Mouse (Mus musculus): ENCODE data around the gene Epn1.
"Not testable (repeated sequence)": the region's sequence is repeated elsewhere in the genome, so short reads cannot be mapped to it uniquely, and the experiment has no call there.

The Epn1 gene

DNA sequence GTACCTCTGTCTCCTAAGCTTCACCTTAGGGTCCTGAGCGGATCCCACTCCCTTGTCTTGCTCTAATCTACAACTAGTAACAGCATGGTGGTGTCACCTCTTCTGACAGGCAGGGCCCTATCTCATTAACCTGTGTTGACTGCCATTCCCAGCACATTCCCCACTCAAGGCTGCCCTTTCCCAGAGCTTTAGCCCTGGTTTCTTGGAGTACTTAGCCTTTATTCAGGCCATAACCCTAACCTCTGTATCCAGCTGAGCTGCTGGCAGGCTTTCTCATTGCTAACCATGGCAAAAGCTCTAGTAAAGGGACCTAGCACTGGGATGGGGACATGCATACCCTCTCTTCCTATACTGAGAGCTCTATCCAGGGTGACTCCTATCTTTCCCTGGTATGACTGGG is 21.4 kb upstream of the Epn1 start:
- no peak for DNase-seq (ENCODE audit: low read depth, low spot score)

- DNase-seq (ENCODE audit: low read depth, low spot score): no peak
Measured at GRCm38 (mm10) chr7:5059421-5059820, 20.6 kb upstream of the Epn1 start.

DNA sequence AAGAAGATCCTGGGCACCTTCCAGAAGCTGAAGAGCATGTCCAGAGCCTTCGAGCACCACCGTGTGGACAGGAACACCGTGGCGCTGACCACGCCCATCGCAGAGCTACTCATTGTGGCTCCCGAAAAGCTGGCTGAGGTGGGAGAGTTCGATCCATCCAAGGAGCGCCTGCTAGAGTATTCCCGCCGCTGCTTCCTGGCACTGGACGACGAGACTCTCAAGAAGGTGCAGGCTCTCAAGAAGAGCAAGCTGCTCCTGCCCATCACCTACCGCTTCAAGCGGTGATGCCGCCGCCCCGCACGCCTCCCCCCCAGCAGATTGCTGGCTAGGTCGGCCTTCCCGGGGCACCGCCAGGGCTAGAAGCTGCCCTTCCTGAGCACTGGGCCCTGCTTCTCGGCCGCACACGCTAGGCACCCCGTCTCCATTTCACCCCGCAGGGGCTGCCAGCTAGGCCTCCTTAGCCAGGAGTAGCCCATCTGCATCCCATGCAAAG is 19.8 kb upstream of the Epn1 start:
- no peak for DNase-seq (ENCODE audit: low read depth, low spot score)

GRCm38 (mm10) chr7:5060944-5061773 is 18.9 kb upstream of the Epn1 start:
- peak; percentile 92 for DNase-seq (ENCODE audit: low read depth, low spot score)

DNA sequence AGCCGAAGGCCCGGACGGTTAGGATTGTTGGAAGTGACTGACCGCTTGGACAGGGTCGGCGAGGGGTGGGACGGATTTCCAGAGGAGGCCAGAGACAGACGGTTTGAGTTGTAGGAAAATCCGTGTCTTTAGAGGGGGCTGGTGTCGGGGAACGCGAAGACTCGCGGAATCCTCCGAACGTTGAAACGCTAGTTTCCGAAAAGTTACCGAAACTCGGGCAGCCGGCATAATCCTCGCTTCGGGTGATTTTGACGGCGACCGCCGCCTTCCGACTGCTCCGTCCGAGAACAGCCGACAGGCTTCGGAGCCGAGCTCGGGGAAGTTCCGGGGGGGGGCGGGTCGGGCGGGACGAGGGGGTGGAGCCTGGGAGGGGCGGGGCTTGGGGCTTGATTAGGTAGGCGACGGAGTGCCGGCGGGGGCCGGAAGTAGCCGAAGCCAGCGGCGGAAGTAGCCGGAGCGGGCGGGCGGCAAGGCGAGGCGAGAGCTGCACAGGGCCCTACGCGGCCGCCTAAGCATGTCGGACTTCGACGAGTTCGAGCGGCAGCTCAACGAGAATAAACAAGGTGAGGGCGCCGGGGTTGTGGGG is 18.2 kb upstream of the Epn1 start, which contains the start of gene U2af2:
TSS of gene U2af2 (plus strand) at position 370 of the 586 bp plus-strand sequence.
- DNase-seq (ENCODE audit: low read depth, low spot score): peak; percentile 76

DNA sequence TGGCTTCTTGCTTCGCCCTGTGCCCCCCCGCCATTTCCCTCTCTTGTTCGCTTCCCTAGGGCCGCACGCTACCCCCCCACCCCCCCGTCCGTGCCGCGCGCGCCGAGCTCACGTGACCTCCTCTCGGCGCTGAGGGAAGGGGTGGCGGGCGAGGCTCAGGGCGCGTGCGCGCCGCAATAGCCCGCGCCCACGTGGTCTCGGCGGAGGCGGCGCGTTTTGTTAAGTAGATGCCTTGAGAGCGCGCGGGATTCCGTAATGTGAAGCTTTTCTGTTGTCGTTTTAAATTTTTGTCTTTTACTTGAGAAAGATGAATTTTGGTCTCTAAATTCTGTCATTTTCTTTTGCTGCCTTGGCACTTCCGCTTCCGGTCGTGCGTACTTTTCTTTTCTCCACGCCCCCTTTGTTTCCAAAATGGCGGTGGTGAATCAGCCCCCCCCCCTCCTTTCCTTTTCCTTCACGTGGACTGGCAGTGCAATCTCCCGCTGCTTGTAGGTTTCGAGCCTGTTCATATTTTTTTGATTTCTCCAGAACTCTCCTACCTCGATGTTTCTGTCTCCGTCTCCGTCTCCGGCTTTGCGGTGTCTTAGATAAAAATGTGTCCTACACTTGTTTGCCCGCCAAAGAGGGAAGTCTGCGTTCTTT is 17.6 kb upstream of the Epn1 start:
- DNase-seq (ENCODE audit: low read depth, low spot score): no peak

GRCm38 (mm10) chr7:5064886-5065285 is 15.1 kb upstream of the Epn1 start:
- DNase-seq (ENCODE audit: low read depth, low spot score): no peak

GRCm38 (mm10) chr7:5073586-5073985 is 6.4 kb upstream of the Epn1 start:
- DNase-seq (ENCODE audit: low read depth, low spot score): no peak

DNA sequence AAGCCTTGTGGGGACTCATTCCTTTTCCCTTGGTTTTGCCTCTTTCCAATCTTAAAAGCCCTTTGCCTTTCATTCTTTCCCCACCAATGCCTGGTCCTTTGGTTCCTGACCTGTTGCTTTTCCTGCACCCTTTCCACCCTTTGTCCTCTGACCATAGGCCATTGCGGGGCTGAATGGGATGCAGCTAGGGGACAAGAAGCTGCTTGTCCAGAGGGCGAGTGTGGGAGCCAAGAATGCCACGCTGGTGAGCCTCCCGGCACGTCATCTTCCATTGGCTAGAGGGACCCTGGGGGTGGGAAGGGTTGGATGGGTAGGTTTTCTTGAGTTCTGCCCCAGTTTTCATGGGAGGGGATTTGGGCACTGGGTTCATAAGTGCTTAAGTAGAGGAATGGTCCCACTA is 5.1 kb upstream of the Epn1 start:
- no peak for DNase-seq (ENCODE audit: low read depth, low spot score)

- DNase-seq (ENCODE audit: low read depth, low spot score): no peak
Measured at GRCm38 (mm10) chr7:5076931-5077330, 3.1 kb upstream of the Epn1 start.

GRCm38 (mm10) chr7:5079365-5080009 is 548 bp upstream of the Epn1 start:
- DNase-seq (ENCODE audit: low read depth, low spot score): not testable (repeated sequence)

- no peak for DNase-seq (ENCODE audit: low read depth, low spot score)
Measured at GRCm38 (mm10) chr7:5080815-5081214, 780 bp downstream of the Epn1 start.

GRCm38 (mm10) chr7:5081241-5081640 is 1.2 kb downstream of the Epn1 start:
- DNase-seq (ENCODE audit: low read depth, low spot score): no peak

DNA sequence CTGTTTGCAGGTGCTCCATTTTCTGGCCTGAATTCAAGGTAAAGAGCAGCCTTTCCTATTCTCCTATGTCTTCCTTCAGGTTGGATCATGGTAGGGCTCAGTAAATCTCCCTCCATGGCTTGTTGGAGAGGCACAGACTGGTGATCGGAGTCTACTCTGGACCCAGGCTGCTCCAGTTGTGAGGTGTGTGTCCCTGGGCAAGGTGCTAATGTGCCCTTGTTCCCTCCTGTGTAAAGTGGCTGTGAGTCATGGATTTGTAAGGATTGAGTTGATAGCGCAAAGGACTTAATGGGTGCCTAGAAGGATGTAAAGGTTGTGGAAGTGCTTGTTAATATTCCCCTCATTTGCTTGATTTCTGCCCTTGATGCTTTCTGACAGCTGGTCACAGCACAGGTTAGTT is 1.9 kb downstream of the Epn1 start:
- no peak for DNase-seq (ENCODE audit: low read depth, low spot score)

- DNase-seq (ENCODE audit: low read depth, low spot score): no peak
Measured at GRCm38 (mm10) chr7:5083325-5084105, 3.5 kb downstream of the Epn1 start.

- no peak for DNase-seq (ENCODE audit: low read depth, low spot score)
Measured at GRCm38 (mm10) chr7:5085512-5085911, 5.5 kb downstream of the Epn1 start.

DNA sequence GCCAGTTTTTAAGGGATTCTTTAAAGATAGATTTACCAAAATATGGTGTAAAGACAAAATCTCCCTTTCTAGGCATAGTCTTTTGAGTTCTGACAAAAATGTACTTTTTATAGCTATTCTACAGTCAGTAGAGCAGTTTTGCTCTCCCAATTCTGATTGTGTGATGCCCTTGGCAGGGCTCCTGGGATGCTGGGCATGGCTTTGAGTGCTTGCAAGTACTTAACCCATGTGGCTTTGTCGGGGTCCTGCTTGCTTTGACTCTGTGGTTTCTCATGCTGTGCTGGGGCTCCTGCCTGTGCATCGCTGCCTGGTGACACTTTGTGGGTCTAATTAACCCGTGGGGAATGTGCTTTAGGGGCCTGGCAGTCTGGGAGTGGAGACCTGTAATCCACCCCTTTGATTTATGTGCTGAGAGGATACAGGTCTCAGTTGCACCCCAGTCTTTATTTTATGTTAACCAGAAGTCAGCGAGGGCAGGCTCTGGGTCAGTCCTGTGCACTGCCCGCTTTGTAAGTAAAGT is 6.9 kb downstream of the Epn1 start:
- DNase-seq (ENCODE audit: low read depth, low spot score): no peak

GRCm38 (mm10) chr7:5087886-5088285 is 7.9 kb downstream of the Epn1 start:
- no peak for DNase-seq (ENCODE audit: low read depth, low spot score)

DNA sequence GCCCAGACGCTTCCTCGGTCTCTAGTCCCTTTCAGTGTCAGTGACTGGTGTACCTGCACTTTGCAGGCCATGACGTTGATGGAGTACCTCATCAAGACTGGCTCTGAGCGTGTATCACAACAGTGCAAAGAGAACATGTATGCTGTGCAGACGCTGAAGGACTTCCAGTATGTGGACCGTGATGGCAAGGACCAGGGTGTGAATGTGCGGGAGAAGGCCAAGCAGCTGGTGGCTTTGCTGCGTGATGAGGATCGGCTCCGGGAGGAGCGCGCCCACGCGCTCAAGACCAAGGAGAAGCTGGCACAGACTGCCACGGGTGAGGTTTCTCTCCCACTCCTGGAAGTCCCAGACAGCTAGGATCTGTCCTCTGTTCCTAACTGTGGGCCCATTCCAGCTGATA is 9.8 kb downstream of the Epn1 start:
- no peak for DNase-seq (ENCODE audit: low read depth, low spot score)

- DNase-seq (ENCODE audit: low read depth, low spot score): no peak
Measured at GRCm38 (mm10) chr7:5091008-5091728, 11.1 kb downstream of the Epn1 start.
